Mouse (Mus musculus) forebrain, postnatal 0 days (tissue): ENCODE data around the gene Pik3c2g. TPM values are rescaled to one million over a fixed set of nuclear protein-coding genes. Genes with fewer than 3 reads are reported as not detected.

Experiments used
- ATAC-seq: fragments of 200-750 bp; cut with Nextera tagmentation; 2 replicates; pipeline ENCODE4 v1.8.0; 2017; ENCODE audit warnings: mild to moderate bottlenecking, moderate library complexity
- DNase-seq: peaks from one replicate; pipeline ENCODE4 v3.0.0-alpha.2; 2015
- H3K27ac ChIP-seq: fragments of 300-500 bp; sonication (generic); 2 replicates; pipeline ENCODE4 v1.5.1; 2014; ENCODE audit warnings: low read depth, mild to moderate bottlenecking, antibody characterized with exemption, low read length, moderate library complexity, mixed read lengths
- H3K27me3 ChIP-seq: fragments of 300-500 bp; sonication (generic); 2 replicates; pipeline ENCODE4 v1.6.1; 2014; ENCODE audit warnings: mild to moderate bottlenecking, low read length, mixed read lengths; ENCODE audit not compliant: insufficient read depth
- H3K36me3 ChIP-seq: fragments of 300-500 bp; sonication (generic); 2 replicates; pipeline ENCODE4 v1.6.1; 2014; ENCODE audit warnings: mild to moderate bottlenecking, moderate library complexity; ENCODE audit not compliant: insufficient read depth
- H3K4me1 ChIP-seq: fragments of 300-500 bp; sonication (generic); 2 replicates; pipeline ENCODE4 v1.6.1; 2014; ENCODE audit warnings: antibody characterized with exemption; ENCODE audit not compliant: insufficient read depth
- H3K4me2 ChIP-seq: fragments of 300-500 bp; sonication (generic); 2 replicates; pipeline ENCODE4 v1.6.1; 2014; ENCODE audit warnings: low read depth, mild to moderate bottlenecking, moderate library complexity
- H3K4me3 ChIP-seq: fragments of 300-500 bp; sonication (generic); 2 replicates; pipeline ENCODE4 v1.5.1; 2014; ENCODE audit warnings: low read depth, low read length, mixed read lengths
- H3K9ac ChIP-seq: fragments of 300-500 bp; sonication (generic); 2 replicates; pipeline ENCODE4 v1.6.1; 2014; ENCODE audit warnings: mild to moderate bottlenecking
- H3K9me3 ChIP-seq: fragments of 300-500 bp; sonication (generic); 2 replicates; pipeline ENCODE4 v1.6.1; 2016; ENCODE audit warnings: low read length
- CTCF ChIP-seq: sonication (generic); IDR thresholded peaks from 2 replicates; pipeline ENCODE4 v1.5.1; 2016; ENCODE audit warnings: antibody characterized with exemption, control low read depth, low read depth
- WGBS: fragments of 180-500 bp; shearing (Covaris S2); extraction: QIAGEN DNeasy Blood & Tissue Kit; methylation state at CpG from one replicate; pipeline ENCODE4 v1.1.7; 2014; 5-methylcytosine and 5-hydroxymethylcytosine counted together
- polyA plus RNA-seq: library from polyadenylated mRNA; unstranded; fragments of >200 nt; fragmentation: Nextera tagmentation; extraction: Ambion mirVana; gene quantifications from 2 replicates; pipeline ENCODE4 v1.2.1, GENCODE M21; 2015
- total RNA-seq: library from RNA; depleted of rRNA; stranded (reverse); fragments of >200 nt; gene quantifications from 2 replicates; pipeline ENCODE4 v1.2.3, GENCODE M21; 2014

Pik3c2g gene
- total and polyA plus RNA-seq, 2 experiments from 2014 or later: 0.39 TPM; not detected in 1

DNA sequence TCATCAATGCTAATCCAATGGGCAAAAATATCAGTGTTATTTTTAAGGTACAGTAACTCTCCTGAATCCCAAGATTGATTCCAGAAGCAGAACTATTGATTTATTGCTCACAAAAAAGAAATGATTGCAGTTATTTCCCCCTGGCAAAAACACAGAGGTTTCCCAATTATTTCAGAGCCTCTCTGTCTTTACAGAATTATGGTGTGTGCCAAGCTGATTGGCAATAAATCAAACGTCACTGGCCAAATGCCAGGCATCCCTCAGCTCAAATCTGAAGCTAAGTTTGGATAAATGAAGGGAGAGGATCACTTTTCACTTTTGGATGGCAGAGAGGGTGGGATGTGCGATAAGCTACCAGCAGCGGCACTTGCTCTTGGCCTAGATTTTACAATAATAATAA, 265.8 kb downstream of the Pik3c2g start:
- H3K4me1 ChIP-seq: no peaks in the 10 kb centered on the region
- no peak overlapping the region for H3K27ac ChIP-seq
- no peaks in the 10 kb centered on the region for H3K36me3 ChIP-seq
- 54% methylated on average over 3 of the region's 3 CpGs for WGBS
- TF ChIP-seq CTCF: no peak
- no peaks in the 10 kb centered on the region for H3K9me3 ChIP-seq
- no peak overlapping the region for H3K4me3 ChIP-seq
- no peak overlapping the region for H3K4me2 ChIP-seq
- no peak for ATAC-seq
- DNase-seq: peak; percentile 58
- no peak overlapping the region for H3K9ac ChIP-seq
- no peaks in the 10 kb centered on the region for H3K27me3 ChIP-seq

DNA sequence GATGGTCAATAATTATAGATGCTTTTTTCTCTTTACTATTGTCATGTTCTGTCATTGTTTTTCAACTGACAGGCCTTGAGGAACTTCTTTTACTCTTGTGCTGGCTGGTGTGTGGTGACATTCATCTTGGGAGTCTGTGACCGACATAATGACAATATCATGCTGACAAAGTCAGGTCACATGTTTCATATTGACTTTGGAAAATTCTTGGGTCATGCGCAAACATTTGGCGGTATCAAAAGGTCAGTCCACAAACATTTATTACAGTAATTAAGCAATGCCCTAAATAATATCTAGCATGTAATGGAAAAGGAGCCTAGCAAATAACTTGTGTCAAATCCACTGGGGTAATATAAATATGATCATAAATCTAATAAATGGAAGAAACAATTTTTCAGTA, 273.1 kb downstream of the Pik3c2g start:
- Histone ChIP-seq H3K36me3 (no peaks in the 10 kb centered on the region), H3K4me2 (no peak overlapping the region), H3K4me1 (no peaks in the 10 kb centered on the region), H3K9ac (no peak overlapping the region), H3K9me3 (no peaks in the 10 kb centered on the region), H3K4me3 (no peak overlapping the region), H3K27me3 (no peaks in the 10 kb centered on the region), H3K27ac (no peak overlapping the region)
- WGBS: 93% methylated on average over 3 of the region's 3 CpGs
- ATAC-seq (no peak), DNase-seq (no peak)
- TF ChIP-seq CTCF: no peak

DNA sequence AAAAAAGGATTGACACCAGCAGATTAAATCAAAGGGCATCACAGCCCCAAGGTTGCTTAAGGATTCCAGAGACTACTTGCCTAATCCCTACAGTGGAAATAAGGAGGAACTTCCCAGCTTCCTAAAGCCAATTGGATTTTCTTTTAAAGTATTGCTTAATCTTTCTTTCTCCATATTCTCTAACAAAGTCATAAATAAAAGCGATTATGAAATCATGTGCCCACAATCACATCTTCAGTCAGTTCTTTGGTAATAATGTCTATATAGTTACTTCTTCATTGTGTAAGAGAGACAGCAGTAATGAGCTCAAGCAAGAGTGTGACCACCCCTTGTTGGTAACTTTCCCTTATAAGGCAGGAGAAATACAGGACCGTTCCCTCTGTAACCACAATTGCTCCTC, 274.5 kb downstream of the Pik3c2g start:
- WGBS: 92% methylated on average over 2 of the region's 2 CpGs
- H3K27ac ChIP-seq: no peak overlapping the region

DNA sequence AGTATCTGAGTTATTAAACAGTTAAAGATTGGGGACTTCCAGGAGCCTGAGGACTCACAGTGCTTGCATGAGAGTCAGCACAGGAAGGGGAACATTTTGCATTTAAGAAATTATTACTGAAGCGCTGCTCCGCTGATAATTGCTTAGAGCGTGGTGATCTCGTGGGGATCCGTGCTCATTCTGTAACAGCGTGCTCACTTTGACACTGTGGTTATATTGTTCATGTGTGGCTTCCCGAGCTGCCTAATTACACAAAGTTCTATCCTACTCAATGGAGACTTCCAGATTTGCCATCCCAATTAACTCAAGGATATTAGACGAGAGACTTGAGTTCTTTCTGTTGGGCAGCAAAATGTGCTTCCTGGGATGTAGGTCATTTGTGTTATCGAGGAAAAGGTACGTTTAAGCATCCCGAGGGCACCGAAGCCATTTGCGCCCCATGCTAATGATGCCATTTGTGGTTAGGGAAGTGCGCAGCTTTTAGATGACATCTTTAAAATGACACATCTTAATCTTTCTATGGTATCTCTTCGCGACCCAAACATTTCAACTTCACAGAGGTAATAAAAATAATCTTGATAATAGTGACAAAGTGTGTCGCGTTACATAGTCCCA, 278.1 kb downstream of the Pik3c2g start:
- Histone ChIP-seq H3K4me3 (no peak overlapping the region), H3K9me3 (no peaks in the 10 kb centered on the region), H3K27ac (no peak overlapping the region), H3K36me3 (no peaks in the 10 kb centered on the region), H3K4me2 (no peak overlapping the region), H3K4me1 (no peaks in the 10 kb centered on the region), H3K9ac (no peak overlapping the region), H3K27me3 (no peaks in the 10 kb centered on the region)
- no peak for TF ChIP-seq CTCF
- ATAC-seq: no peak
- DNase-seq: no peak
- 75% methylated on average over 18 of the region's 18 CpGs for WGBS

More for the DNA sequence above, 274.5 kb downstream of the Pik3c2g start:
- H3K9ac ChIP-seq: no peak overlapping the region
- TF ChIP-seq CTCF: no peak
- no peak for DNase-seq
- H3K36me3 ChIP-seq: no peaks in the 10 kb centered on the region
- H3K4me3 ChIP-seq: no peak overlapping the region
- no peaks in the 10 kb centered on the region for H3K27me3 ChIP-seq
- no peaks in the 10 kb centered on the region for H3K4me1 ChIP-seq
- no peak for ATAC-seq
- no peak overlapping the region for H3K4me2 ChIP-seq
- no peaks in the 10 kb centered on the region for H3K9me3 ChIP-seq

DNA sequence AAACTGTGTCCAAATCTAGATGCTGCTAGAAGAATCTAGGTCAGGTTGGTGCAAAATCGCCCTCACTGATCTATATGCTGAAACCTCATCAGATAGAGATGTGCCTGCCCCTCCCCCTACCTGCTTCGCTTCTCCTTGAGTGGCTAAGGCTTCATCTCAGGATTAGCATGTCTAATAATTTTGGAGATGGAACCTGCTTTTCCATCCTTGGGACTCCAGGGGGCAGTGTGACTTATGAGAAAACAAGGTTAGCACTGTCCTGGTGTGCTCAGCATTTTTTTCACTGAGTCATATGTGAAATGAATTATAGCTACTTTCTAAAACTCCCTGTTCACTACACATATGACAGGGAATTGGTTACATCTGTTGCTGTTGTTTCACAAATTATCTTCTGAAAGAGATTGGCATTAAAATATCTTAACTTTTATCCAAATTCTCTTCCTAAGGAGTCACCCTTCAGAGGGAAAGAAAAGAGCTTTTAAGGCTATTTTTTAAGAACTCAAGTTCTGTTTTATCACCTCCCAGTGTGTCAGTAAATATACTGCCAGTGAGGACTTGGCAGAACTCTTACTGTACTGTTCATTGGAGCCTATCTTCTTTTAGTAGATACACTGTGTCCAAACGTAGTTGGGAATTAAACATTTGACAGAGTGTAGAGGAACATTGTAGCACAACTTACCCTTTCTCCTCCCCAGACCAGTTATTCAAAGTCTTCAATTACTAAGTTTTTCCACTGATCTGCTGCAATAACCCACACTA, 287.6 kb downstream of the Pik3c2g start:
- Histone ChIP-seq H3K36me3 (no peaks in the 10 kb centered on the region), H3K9ac (no peak overlapping the region), H3K27me3 (no peaks in the 10 kb centered on the region), H3K4me1 (no peaks in the 10 kb centered on the region), H3K4me3 (no peak overlapping the region), H3K9me3 (no peaks in the 10 kb centered on the region), H3K4me2 (no peak overlapping the region), H3K27ac (no peak overlapping the region)
- DNase-seq (peak; percentile 56), ATAC-seq (peak; percentile 20; the same call in 1 of the 2 replicates)
- 36% methylated on average over 3 of the region's 3 CpGs for WGBS
- peak; percentile 67 for TF ChIP-seq CTCF

DNA sequence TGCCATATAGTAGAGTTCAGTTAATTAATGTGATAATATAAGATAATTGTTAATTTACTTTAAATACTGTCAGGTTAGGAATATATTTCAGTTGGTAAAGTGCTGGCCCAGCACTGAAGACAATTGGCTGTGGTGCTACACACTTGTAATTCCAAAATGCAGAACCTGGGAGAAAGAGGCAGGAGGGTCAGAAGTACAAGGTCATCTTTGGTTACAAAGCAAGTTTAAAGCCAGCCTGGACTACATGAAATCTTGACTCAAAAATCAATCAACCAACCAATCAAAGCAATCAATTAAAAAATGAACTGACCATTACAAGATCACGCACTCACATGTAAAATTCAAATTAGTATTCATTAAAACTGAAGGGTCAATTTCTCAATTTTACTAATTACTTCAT, 289.7 kb downstream of the Pik3c2g start:
- Histone ChIP-seq H3K27me3 (no peaks in the 10 kb centered on the region), H3K4me2 (no peak overlapping the region), H3K27ac (no peak overlapping the region), H3K36me3 (no peaks in the 10 kb centered on the region), H3K4me1 (no peaks in the 10 kb centered on the region), H3K9ac (no peak overlapping the region), H3K9me3 (no peaks in the 10 kb centered on the region), H3K4me3 (no peak overlapping the region)
- 94% methylated on average over 1 of the region's 1 CpGs for WGBS
- no peak for DNase-seq
- ATAC-seq: no peak
- no peak for TF ChIP-seq CTCF

DNA sequence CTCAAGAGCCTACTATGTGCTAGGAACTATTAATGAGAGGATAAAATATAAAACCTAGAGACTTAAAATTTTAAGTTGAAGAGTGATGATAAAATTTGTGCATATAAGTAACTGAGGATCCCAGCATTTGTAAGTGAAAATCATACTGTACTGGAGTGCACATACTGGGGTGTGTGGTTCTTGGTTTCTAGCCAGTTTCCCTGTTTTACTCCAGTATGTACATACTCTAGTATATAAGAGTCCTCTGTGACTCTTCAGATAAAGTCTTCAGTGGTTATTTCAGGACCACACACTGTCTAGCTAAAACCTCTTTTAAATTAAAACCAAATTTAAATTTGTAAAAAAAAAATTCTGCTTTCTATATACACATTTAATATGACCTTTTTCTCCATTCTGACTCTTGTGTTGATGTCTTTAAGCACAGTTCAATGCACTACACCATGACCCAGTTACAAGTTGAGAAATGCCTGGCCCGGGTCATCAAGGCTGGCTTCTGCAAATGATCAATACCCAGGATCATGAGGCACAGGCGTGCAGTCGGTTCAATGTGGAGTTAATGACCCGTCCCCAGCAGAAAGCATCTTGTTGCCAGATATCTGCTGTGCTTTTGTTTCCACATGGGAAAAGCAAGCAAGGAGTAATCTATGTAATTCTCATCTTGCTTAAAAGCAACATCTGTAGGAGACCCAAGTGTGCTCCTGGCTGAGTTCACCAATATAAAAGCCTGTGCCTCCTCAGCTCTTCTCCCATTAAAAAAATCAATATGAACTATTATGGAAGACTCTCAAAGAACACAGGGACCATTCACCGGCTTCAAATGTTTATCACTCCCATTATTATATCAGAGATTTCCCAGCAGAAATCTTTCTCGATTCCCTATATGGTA, 290.7 kb downstream of the Pik3c2g start:
- no peak overlapping the region for H3K9ac ChIP-seq
- TF ChIP-seq CTCF: no peak
- H3K27ac ChIP-seq: no peak overlapping the region
- H3K9me3 ChIP-seq: no peaks in the 10 kb centered on the region
- H3K4me1 ChIP-seq: no peaks in the 10 kb centered on the region
- H3K4me3 ChIP-seq: no peak overlapping the region
- H3K36me3 ChIP-seq: no peaks in the 10 kb centered on the region
- DNase-seq (no peak), ATAC-seq (no peak)
- no peaks in the 10 kb centered on the region for H3K27me3 ChIP-seq
- 69% methylated on average over 6 of the region's 6 CpGs for WGBS
- H3K4me2 ChIP-seq: no peak overlapping the region
